Mouse (Mus musculus) lung, postnatal 0 days (tissue): ENCODE measurements around the gene Tmem221.

Experiments used
- CTCF ChIP-seq: IDR thresholded peaks from 2 replicates; pipeline ENCODE4 v1.5.1; 2016; ENCODE audit warnings: antibody characterized with exemption, mild to moderate bottlenecking
- EP300 ChIP-seq: IDR thresholded peaks from 2 replicates; pipeline ENCODE4 v1.6.1; 2016; ENCODE audit warnings: antibody characterized with exemption, mild to moderate bottlenecking, control low read depth

DNA sequence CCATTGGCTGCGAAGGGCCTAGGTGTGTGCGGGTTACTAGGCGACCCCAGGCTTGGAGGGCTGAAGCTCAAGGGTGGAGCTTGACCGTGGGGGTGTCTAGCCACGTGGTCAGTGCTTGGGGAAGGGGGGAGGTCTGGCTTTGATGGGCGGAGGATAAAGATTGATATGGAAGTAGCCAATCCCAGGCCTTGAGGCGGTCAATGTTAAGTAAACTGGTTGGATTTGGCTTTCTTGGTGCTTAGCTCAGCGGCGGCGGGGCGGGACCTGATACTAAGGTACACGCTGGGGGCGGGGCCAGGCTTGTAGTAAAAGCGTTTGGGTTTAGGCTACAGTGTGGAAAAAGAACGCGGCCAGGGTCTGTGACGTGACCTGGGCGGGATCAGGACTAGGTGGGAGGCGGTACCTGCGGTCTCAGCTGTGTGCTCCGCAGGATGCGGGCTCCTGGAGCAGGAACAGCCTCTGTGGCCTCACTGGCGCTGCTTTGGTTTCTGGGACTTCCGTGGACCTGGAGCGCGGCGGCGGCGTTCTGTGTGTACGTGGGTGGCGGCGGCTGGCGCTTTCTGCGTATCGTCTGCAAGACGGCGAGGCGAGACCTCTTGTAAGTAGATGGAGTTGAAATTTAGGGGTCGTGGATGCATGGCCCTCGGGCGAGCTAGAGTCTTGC is 11.8 kb upstream of the Tmem221 start:
- peak; percentile 24 for TF ChIP-seq CTCF
- no peak for TF ChIP-seq EP300
